Mouse (Mus musculus) C2C12 (cell line): Measurements from ENCODE around the gene Klrb1c. TPM values are rescaled to one million over a fixed set of nuclear protein-coding genes. Genes with fewer than 3 reads are reported as not detected.
A peak's percentile ranks its signal among the peaks of the same experiment; 100 is the strongest.
"Not testable (repeated sequence)": the region's sequence is repeated elsewhere in the genome, so short reads cannot be mapped to it uniquely, and the experiment has no call there.

ENCODE experiments used
- H3K27me3 ChIP-seq: one replicate; pipeline ENCODE4 v1.6.1; 2011; ENCODE audit not compliant: control insufficient read depth, insufficient read depth, insufficient read length
- H3K36me3 ChIP-seq: one replicate; pipeline ENCODE4 v1.6.1; 2011; ENCODE audit not compliant: control insufficient read depth, insufficient read depth
- H3K4me3 ChIP-seq: one replicate; pipeline ENCODE4 v1.5.1; 2011; ENCODE audit warnings: mild to moderate bottlenecking, control low read depth; ENCODE audit not compliant: poor library complexity, insufficient read depth, severe bottlenecking
- H3K79me2 ChIP-seq: one replicate; pipeline ENCODE4 v1.6.1; 2011; ENCODE audit not compliant: control insufficient read depth, insufficient read depth
- H3K79me3 ChIP-seq: one replicate; pipeline ENCODE4 v1.6.1; 2011; ENCODE audit warnings: low read depth, control low read depth
- H3ac ChIP-seq: one replicate; pipeline ENCODE3; 2011; ENCODE audit warnings: low read depth; ENCODE audit not compliant: control insufficient read depth, insufficient read length
- CEBPB ChIP-seq: IDR thresholded peaks from one replicate; pipeline ENCODE4 v1.6.1; 2011; ENCODE audit warnings: low read depth, mild to moderate bottlenecking, control low read depth, moderate library complexity
- CTCF ChIP-seq: IDR thresholded peaks from one replicate; pipeline ENCODE4 v1.5.1; 2011; ENCODE audit not compliant: control insufficient read depth, insufficient read depth, insufficient read length
- FOSL1 ChIP-seq: IDR thresholded peaks from one replicate; pipeline ENCODE4 v1.8.0; 2011; ENCODE audit warnings: mild to moderate bottlenecking, low read length; ENCODE audit not compliant: poor library complexity, insufficient read depth, severe bottlenecking
- MAX ChIP-seq: IDR thresholded peaks from one replicate; pipeline ENCODE4 v1.6.1; 2011; ENCODE audit warnings: mild to moderate bottlenecking, control low read depth
- MYOD1 ChIP-seq: IDR thresholded peaks from one replicate; pipeline ENCODE4 v1.6.1; 2011; ENCODE audit warnings: low read depth; ENCODE audit not compliant: control insufficient read depth, insufficient read length
- MYOG ChIP-seq: IDR thresholded peaks from one replicate; pipeline ENCODE4 v1.6.1; 2011; ENCODE audit not compliant: control insufficient read depth, insufficient read length; ENCODE audit errors: extremely low read depth
- USF1 ChIP-seq: IDR thresholded peaks from one replicate; pipeline ENCODE4 v1.6.1; 2011; ENCODE audit warnings: low read depth, mild to moderate bottlenecking, control low read depth, moderate library complexity
- polyA plus RNA-seq: library from polyadenylated mRNA; unstranded; fragments of >200 nt; fragmentation: generic; extraction: Trizol; gene quantifications from one replicate; pipeline ENCODE4 v1.2.1, GENCODE M21; 2012; ENCODE audit warnings: missing spikeins

The Klrb1c gene
- polyA plus RNA-seq, 1 experiment, result not detected

- no peak overlapping the region for H3K4me3 ChIP-seq
- H3K79me3 ChIP-seq, result no peaks in the 10 kb centered on the region
- H3K27me3 ChIP-seq, result no peaks in the 10 kb centered on the region
These were observed 14.2 kb upstream of the Klrb1c start for GRCm38 (mm10) chr6:128802999-128803857.

GRCm38 (mm10) chr6:128802557-128802956, 13.5 kb upstream of the Klrb1c start:
- TF ChIP-seq MAX (no peak), CEBPB (no peak), MYOG (no peak), CTCF (no peak), USF1 (no peak), FOSL1 (no peak), MYOD1 (no peak)
- no peaks in the 10 kb centered on the region for H3K79me3 ChIP-seq
- H3K36me3 ChIP-seq, result no peaks in the 10 kb centered on the region
- no peaks in the 10 kb centered on the region for H3K79me2 ChIP-seq
- H3ac ChIP-seq, result no peak overlapping the region
- no peaks in the 10 kb centered on the region for H3K27me3 ChIP-seq
- no peak overlapping the region for H3K4me3 ChIP-seq

More at GRCm38 (mm10) chr6:128802999-128803857, 14.2 kb upstream of the Klrb1c start:
- no peaks in the 10 kb centered on the region for H3K36me3 ChIP-seq
- H3ac ChIP-seq, result no peak overlapping the region
- TF ChIP-seq USF1, result no peak
- TF ChIP-seq MYOG, result no peak
- no peak for TF ChIP-seq FOSL1
- TF ChIP-seq MAX, result peak; percentile 35
- no peak for TF ChIP-seq CEBPB
- peak; percentile 41 for TF ChIP-seq CTCF
- no peak for TF ChIP-seq MYOD1
- no peaks in the 10 kb centered on the region for H3K79me2 ChIP-seq

GRCm38 (mm10) chr6:128800696-128801095, 11.7 kb upstream of the Klrb1c start:
- H3K4me3 ChIP-seq, H3K79me2 ChIP-seq, H3K27me3 ChIP-seq, H3ac ChIP-seq, H3K36me3 ChIP-seq, H3K79me3 ChIP-seq: not testable (repeated sequence)

DNA sequence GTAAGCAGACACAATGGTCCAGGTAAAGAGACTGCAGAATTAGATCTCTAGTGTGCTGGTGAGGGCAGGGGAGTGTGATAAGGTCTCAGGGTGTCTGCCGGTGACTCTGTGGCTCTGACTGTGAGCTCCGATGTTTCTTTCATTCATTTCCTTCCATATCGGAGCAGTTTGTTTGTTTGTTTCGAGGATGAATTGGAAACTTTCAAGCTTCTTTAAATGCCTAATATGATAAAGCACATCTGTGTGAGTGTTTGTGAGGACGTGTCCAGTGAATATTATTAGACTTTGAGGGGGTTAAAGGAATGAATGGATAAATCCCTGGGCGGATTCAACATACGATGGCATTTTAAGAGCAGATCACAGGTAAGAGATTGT, 10.9 kb upstream of the Klrb1c start:
- Histone ChIP-seq H3K27me3 (no peaks in the 10 kb centered on the region), H3K36me3 (no peaks in the 10 kb centered on the region), H3ac (no peak overlapping the region), H3K79me2 (no peaks in the 10 kb centered on the region), H3K79me3 (no peaks in the 10 kb centered on the region), H3K4me3 (peak overlapping the region; percentile 43)
- TF ChIP-seq CTCF (no peak), MYOD1 (no peak), USF1 (no peak), MAX (no peak), FOSL1 (no peak), CEBPB (no peak), MYOG (no peak)

GRCm38 (mm10) chr6:128799144-128799895, 10.3 kb upstream of the Klrb1c start:
- not testable (repeated sequence) for H3K36me3 ChIP-seq
- peak; percentile 6 for TF ChIP-seq CTCF

GRCm38 (mm10) chr6:128798772-128799143, 9.7 kb upstream of the Klrb1c start:
- not testable (repeated sequence) for H3K79me2 ChIP-seq, H3K27me3 ChIP-seq, H3ac ChIP-seq, H3K36me3 ChIP-seq, H3K79me3 ChIP-seq
- H3K4me3 ChIP-seq, result peak overlapping the region; percentile 43

More at GRCm38 (mm10) chr6:128799144-128799895, 10.3 kb upstream of the Klrb1c start:
- H3K79me2 ChIP-seq, H3K79me3 ChIP-seq, H3K27me3 ChIP-seq: not testable (repeated sequence)
- Histone ChIP-seq H3ac (peak overlapping the region; percentile 91), H3K4me3 (peak overlapping the region; percentile 43)
